Mouse (Mus musculus) large intestine, adult 2 months (tissue): ENCODE data around the gene Ces4a. TPM values are rescaled to one million over a fixed set of nuclear protein-coding genes. Genes with fewer than 3 reads are reported as not detected.
"Not testable (repeated sequence)": the region's sequence is repeated elsewhere in the genome, so short reads cannot be mapped to it uniquely, and the experiment has no call there.

Experiments used
- DNase-seq: peaks from one replicate; pipeline ENCODE4 v3.0.0-alpha.2; 2012; ENCODE audit warnings: low read depth, low spot score
- WGBS: fragments of 180-500 bp; shearing (Covaris S2); methylation state at CpG from one replicate; pipeline ENCODE4 v1.1.7; 2018; 5-methylcytosine and 5-hydroxymethylcytosine counted together
- polyA plus RNA-seq: library from polyadenylated mRNA; depleted of rRNA; stranded (reverse); fragments of >200 nt; gene quantifications from 2 replicates; pipeline ENCODE4 v1.2.3, GENCODE M21; 2012; rRNA removed

Gene Ces4a
- not detected in 2 replicates for polyA plus RNA-seq

- no peak for DNase-seq
- 72% methylated on average over 5 of the region's 5 CpGs for WGBS
These were observed at the start of gene Ces4a for GRCm38 (mm10) chr8:105131509-105131908. Gene Ces4a (plus strand): TSS chr8:105131800.

- WGBS = 39% methylated on average over 7 of the region's 7 CpGs
- DNase-seq = no peak
These were observed 48.0 kb upstream of the Ces4a start, which contains the start of gene Ces3b for GRCm38 (mm10) chr8:105083449-105084050. Gene Ces3b (plus strand): TSS chr8:105083753.

- 84% methylated on average over 5 of the region's 5 CpGs for WGBS
- not testable (repeated sequence) for DNase-seq
These were observed 43.4 kb upstream of the Ces4a start for GRCm38 (mm10) chr8:105088166-105088565.

- DNase-seq = no peak
- WGBS = 72% methylated on average over 4 of the region's 4 CpGs
These were observed 43.0 kb upstream of the Ces4a start for GRCm38 (mm10) chr8:105088581-105088980.

- WGBS = 79% methylated on average over 3 of the region's 3 CpGs
These were observed 37.6 kb upstream of the Ces4a start for GRCm38 (mm10) chr8:105093992-105094391.

GRCm38 (mm10) chr8:105102101-105102785 is 29.4 kb upstream of the Ces4a start:
- whole genome bisulfite sequencing = 82% methylated on average over 4 of the region's 4 CpGs

More at GRCm38 (mm10) chr8:105093992-105094391, 37.6 kb upstream of the Ces4a start:
- no peak for DNase-seq

GRCm38 (mm10) chr8:105103701-105104100 is 27.9 kb upstream of the Ces4a start:
- 42% methylated on average over 5 of the region's 5 CpGs for WGBS
- DNase-seq = not testable (repeated sequence)

More at GRCm38 (mm10) chr8:105102101-105102785, 29.4 kb upstream of the Ces4a start:
- not testable (repeated sequence) for DNase-seq

- no peak for DNase-seq
- WGBS = 35% methylated on average over 3 of the region's 3 CpGs
These were observed 27.4 kb upstream of the Ces4a start for GRCm38 (mm10) chr8:105104220-105104619.

- DNase-seq = no peak
- WGBS = 85% methylated on average over 9 of the region's 9 CpGs
These were observed 1.7 kb upstream of the Ces4a start for GRCm38 (mm10) chr8:105129864-105130263.

GRCm38 (mm10) chr8:105138423-105138822 is 6.8 kb downstream of the Ces4a start:
- peak; percentile 25 for DNase-seq
- 6% methylated on average over 4 of the region's 4 CpGs for WGBS

- DNase-seq = no peak
- 26% methylated on average over 19 of the region's 19 CpGs for WGBS
These were observed 10.8 kb downstream of the Ces4a start for GRCm38 (mm10) chr8:105142395-105142794.

GRCm38 (mm10) chr8:105151654-105152053 is 20.1 kb downstream of the Ces4a start:
- WGBS = 77% methylated on average over 4 of the region's 4 CpGs
- no peak for DNase-seq

GRCm38 (mm10) chr8:105152623-105153398 is 21.2 kb downstream of the Ces4a start:
- 4% methylated on average over 27 of the region's 27 CpGs for WGBS
- DNase-seq = no peak

- DNase-seq = no peak
- WGBS = 93% methylated on average over 5 of the region's 5 CpGs
These were observed 22.7 kb downstream of the Ces4a start for GRCm38 (mm10) chr8:105154316-105154715.

GRCm38 (mm10) chr8:105155091-105155745 is 23.6 kb downstream of the Ces4a start:
- WGBS = 81% methylated on average over 6 of the region's 6 CpGs
- DNase-seq = no peak

- 44% methylated on average over 10 of the region's 10 CpGs for WGBS
- DNase-seq = no peak
These were observed 26.0 kb downstream of the Ces4a start for GRCm38 (mm10) chr8:105157555-105157954.

- DNase-seq = no peak
- 69% methylated on average over 3 of the region's 3 CpGs for WGBS
These were observed 26.5 kb downstream of the Ces4a start for GRCm38 (mm10) chr8:105158084-105158483.

- DNase-seq = no peak
- WGBS = 46% methylated on average over 3 of the region's 3 CpGs
These were observed 29.6 kb downstream of the Ces4a start for GRCm38 (mm10) chr8:105161121-105161652.

- no peak for DNase-seq
- WGBS = 49% methylated on average over 6 of the region's 6 CpGs
These were observed 32.8 kb downstream of the Ces4a start for GRCm38 (mm10) chr8:105164272-105164902.
